Mouse (Mus musculus) testis, adult 2 months (tissue): ENCODE data around the gene Ldlrad3.

ENCODE experiments used
- CTCF ChIP-seq: fragments of 200-500 bp; IDR thresholded peaks from 2 replicates; pipeline ENCODE4 v1.5.1; 2012; ENCODE audit warnings: low read depth, mild to moderate bottlenecking, inconsistent platforms, low read length, moderate library complexity; ENCODE audit not compliant: control insufficient read depth, insufficient read depth, insufficient replicate concordance
- POLR2A ChIP-seq: fragments of 200-500 bp; IDR thresholded peaks from 2 replicates; pipeline ENCODE4 v1.6.1; 2012; ENCODE audit warnings: low read depth, mild to moderate bottlenecking, inconsistent platforms, low read length, moderate library complexity; ENCODE audit not compliant: control insufficient read depth

GRCm38 (mm10) chr2:101981211-101981610, 205.0 kb downstream of the Ldlrad3 start:
- TF ChIP-seq CTCF (no peak), POLR2A (no peak)
